Mouse (Mus musculus): ENCODE measurements around the gene Prss57.

The Prss57 gene

DNA sequence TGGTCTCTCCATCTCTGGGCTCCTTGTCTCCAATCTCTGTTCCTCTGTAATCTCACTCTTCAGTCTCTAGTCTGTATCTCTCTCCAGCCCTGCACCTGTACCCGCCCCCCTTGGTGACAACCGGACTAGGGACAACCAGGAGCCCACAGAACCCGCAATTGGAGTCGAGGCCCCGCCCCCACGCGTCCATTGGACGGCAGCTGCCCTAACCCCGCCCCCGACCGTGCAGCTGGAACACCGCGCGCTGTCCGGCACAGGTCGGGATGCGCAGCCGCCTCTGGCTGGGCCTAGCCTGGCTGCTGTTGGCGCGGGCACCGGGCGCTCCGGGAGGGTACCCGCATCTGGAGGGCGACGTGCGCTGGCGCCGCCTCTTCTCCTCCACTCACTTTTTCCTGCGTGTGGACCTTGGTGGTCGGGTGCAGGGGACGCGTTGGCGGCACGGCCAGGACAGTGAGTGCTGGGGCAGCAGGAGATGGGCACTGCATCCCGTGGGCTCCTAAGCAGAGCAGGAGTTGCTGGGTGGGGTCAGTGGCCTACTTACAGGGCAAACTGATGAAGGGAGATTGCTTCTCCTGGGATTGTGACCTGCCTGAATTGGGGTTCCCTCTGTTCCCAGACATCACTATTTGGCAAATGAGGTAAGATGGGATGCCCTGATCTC is 35.8 kb downstream of the Prss57 start, which contains the start of gene Fgf22:
Gene Fgf22 (plus strand): TSS at position 221 of the 661 bp plus-strand sequence.
- DNase-seq = peak; percentile 89 to 92

- DNase-seq = no peak
These were observed 42.3 kb downstream of the Prss57 start for GRCm38 (mm10) chr10:79748496-79748895.

DNA sequence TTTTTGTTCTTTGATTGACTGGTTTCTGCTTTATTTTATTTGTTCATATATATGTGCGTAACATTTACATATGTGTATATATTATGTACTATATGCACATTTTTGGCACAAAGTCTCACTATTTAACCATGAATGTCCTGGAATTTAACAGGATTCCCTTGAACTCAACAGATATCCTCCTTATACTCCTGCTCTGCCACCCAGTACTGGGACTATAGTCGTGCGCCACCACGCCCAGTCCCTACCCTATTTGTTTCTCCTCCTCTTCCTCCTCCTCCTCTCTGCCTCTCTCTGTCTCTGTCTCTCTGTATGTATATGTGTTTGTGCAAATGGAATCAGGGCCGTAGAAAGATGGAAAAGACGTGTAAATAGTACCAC is 44.0 kb downstream of the Prss57 start:
- DNase-seq = no peak

DNA sequence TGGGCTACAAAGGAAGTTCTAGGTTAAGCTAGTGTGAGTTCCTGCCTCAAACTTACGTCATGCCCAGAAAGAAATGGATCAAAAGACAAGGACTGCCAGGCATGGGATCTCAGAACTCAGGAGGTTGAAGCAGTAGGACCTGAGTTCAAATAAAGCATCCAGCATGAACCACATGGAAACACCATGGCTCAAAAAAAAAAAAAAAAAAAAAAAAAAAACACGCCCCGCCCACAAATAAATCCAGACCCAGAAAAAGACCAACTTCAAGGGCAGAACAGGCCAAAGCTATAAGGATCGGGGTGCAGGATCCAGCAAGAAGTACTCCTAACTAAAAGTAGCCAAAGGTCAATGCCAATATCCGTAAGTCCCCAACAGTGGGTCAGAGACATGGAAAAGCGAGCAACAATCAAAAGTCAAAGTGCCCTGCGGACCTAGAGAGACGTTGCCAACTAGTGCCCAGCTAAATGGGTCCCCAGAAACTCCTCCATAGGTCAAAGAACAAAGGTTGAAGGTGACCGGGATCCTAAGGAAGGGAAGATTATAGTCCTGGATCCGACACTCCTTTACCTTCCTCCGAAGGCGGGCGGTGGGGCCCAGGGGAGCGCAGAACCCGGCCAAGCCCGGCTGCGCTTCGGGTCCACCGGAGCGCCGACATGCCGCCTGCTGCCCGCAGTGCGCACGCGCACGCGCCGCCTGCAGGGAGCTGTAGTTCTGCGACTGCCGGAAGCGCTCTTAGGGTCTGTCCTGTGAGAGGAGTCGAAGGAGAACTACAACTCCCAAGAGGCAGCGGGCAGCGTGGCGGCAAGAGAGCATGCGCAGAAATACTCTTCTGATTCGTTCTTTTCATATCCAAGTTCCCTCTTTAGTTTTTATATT is 44.6 kb downstream of the Prss57 start, which contains the start of gene Polrmt:
Gene Polrmt (minus strand): TSS at position 684 of the 876 bp plus-strand sequence.
- DNase-seq = peak; percentile 95 to 98

- DNase-seq = no peak
These were observed 45.4 kb downstream of the Prss57 start for GRCm38 (mm10) chr10:79745411-79745810.

- DNase-seq = no peak
These were observed 47.0 kb downstream of the Prss57 start for GRCm38 (mm10) chr10:79743650-79744365.

- DNase-seq = no peak
These were observed 47.6 kb downstream of the Prss57 start for GRCm38 (mm10) chr10:79743161-79743560.

DNA sequence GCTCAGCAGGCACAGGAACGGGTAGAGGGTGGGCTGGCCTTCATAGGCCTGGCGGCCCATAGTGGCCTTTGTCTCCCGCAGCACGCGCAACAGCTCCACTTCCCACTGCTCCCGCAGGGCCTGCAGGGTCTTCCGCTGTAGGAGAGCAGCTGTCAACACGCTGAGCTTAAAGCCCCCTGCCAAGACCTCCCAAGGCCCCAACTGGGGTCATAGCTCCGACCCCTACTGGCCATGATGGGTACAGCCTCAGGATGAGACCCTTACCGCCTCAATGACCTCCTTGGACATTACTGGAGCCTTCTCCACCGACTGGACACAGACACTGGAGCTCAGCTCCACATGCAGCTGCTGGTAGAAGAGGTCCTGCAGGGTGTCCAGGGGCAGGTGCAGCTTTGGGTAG is 49.9 kb downstream of the Prss57 start:
- DNase-seq = no peak

- no peak for DNase-seq
These were observed 51.5 kb downstream of the Prss57 start for GRCm38 (mm10) chr10:79739234-79739633.

DNA sequence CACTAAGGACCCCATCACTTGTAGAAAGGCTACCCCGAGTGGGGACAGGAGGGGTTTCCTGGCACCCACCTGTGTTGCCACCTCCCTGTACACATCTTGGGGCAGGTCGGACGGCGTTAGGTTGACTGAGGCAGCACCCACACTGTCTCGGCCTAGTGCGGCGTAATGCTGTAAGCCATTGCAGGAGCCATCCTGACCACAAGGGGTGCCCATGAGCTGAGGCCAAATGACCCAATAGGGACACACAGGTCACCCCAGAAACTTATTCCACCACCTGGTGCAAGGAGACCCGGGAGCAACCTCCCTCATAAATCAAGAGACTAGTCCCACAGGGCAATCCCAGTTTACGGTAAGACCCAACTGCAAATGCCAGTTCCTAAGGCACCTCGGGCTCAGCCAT is 52.5 kb downstream of the Prss57 start:
- no peak for DNase-seq

- DNase-seq = no peak
These were observed 54.1 kb downstream of the Prss57 start for GRCm38 (mm10) chr10:79736706-79737105.

- DNase-seq = peak; percentile 38 to 61
These were observed 55.4 kb downstream of the Prss57 start for GRCm38 (mm10) chr10:79735361-79735760.

DNA sequence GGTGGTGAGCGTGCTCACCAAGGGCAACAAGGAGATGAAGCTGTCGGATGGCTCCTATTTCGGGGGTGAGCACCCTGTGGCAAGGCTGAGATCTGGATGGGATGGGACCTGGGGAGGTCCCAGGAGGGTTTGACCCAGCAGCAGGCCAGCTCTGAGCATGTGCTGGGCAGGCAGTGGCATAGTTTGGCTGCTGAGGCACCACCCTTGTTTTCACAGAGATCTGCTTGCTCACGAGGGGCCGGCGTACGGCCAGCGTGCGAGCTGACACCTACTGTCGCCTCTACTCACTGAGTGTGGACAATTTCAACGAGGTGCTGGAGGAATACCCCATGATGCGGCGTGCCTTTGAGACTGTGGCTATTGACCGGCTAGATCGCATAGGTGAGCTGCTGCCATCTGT is 56.9 kb downstream of the Prss57 start:
- DNase-seq = no peak

DNA sequence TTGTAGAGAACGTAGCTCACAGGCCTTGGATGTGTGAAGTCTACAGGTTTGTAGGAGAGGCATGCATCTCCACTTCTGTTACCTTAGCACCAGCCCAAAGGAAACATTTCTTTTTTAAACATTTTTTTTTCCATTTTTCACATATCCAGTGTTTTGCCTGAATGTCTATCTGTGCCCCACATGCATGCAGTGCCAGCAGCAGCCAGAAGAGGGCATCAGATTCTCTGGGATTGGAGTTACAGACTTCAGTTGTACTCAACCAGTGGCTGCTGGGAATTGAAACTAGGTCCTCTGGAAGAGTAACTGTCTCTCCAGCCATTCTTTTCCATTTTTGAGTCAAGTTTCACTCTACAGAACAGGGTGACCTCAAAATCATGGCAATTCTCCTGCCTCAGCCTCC is 58.3 kb downstream of the Prss57 start:
- DNase-seq = peak; percentile 48 to 51

Data from kidney, postnatal 4 days (tissue).